Mouse (Mus musculus) midbrain, embryonic 14.5 days (tissue): ENCODE results near the gene Fgfr2. TPM values are rescaled to one million over a fixed set of nuclear protein-coding genes. Genes with fewer than 3 reads are reported as not detected.

Experiments
- ATAC-seq: fragments of 200-750 bp; cut with Nextera tagmentation; 2 replicates; pipeline ENCODE4 v1.8.0; 2017; ENCODE audit warnings: moderate number of reproducible peaks, moderate library complexity; ENCODE audit not compliant: low FRiP score, low TSS enrichment
- DNase-seq: peaks from one replicate; pipeline ENCODE4 v3.0.0-alpha.2; 2015
- H3K27ac ChIP-seq: fragments of 300-500 bp; sonication (generic); replicated peaks from 2 replicates; pipeline ENCODE4 v1.5.1; 2014; ENCODE audit warnings: mild to moderate bottlenecking, low read depth, low read length, moderate library complexity
- H3K27me3 ChIP-seq: fragments of 300-500 bp; sonication (generic); 2 replicates; pipeline ENCODE4 v1.6.1; 2014; ENCODE audit warnings: low read length, control low read depth, mixed read lengths; ENCODE audit not compliant: control insufficient read depth, insufficient read depth
- H3K36me3 ChIP-seq: fragments of 300-500 bp; sonication (generic); 2 replicates; pipeline ENCODE4 v1.6.1; 2014; ENCODE audit warnings: low read length, control low read depth; ENCODE audit not compliant: control insufficient read depth, insufficient read depth
- H3K4me1 ChIP-seq: fragments of 300-500 bp; sonication (generic); 2 replicates; pipeline ENCODE4 v1.6.1; 2014; ENCODE audit warnings: mild to moderate bottlenecking, antibody characterized with exemption, low read length, control low read depth; ENCODE audit not compliant: control insufficient read depth, insufficient read depth
- H3K4me2 ChIP-seq: fragments of 300-500 bp; sonication (generic); 2 replicates; pipeline ENCODE4 v1.6.1; 2014; ENCODE audit warnings: mild to moderate bottlenecking, low read length, moderate library complexity
- H3K4me3 ChIP-seq: fragments of 300-500 bp; sonication (generic); replicated peaks from 2 replicates; pipeline ENCODE4 v1.5.1; 2014; ENCODE audit warnings: low read depth, low read length
- H3K9ac ChIP-seq: fragments of 300-500 bp; sonication (generic); replicated peaks from 2 replicates; pipeline ENCODE4 v1.6.1; 2014; ENCODE audit warnings: mild to moderate bottlenecking, low read length, moderate library complexity
- H3K9me3 ChIP-seq: fragments of 300-500 bp; sonication (generic); 2 replicates; pipeline ENCODE4 v1.6.1; 2016; ENCODE audit warnings: low read length, control low read depth, mixed read lengths; ENCODE audit not compliant: control insufficient read depth
- WGBS: fragments of 180-500 bp; shearing (Covaris S2); extraction: QIAGEN DNeasy Blood & Tissue Kit; methylation state at CpG from one replicate; pipeline ENCODE4 v1.1.7; 2014; 5-methylcytosine and 5-hydroxymethylcytosine counted together
- polyA plus RNA-seq: library from polyadenylated mRNA; unstranded; fragments of >200 nt; fragmentation: Nextera tagmentation; extraction: Ambion mirVana; gene quantifications from 2 replicates; pipeline ENCODE4 v1.2.1, GENCODE M21; 2014

Gene Fgfr2
- polyA plus RNA-seq, 1 experiment from 2014 or later: 28.1 TPM

GRCm38 (mm10) chr7:130695669-130696338, 2427.3 kb downstream of the Fgfr2 start:
- DNase-seq (no peak), ATAC-seq (no peak)
- no peaks in the 10 kb centered on the region for H3K9me3 ChIP-seq
- H3K36me3 ChIP-seq: 0 out of 2 replicates have a peak, but pooled peaks cover under 1% of the 10 kb centered on the region
- H3K27ac ChIP-seq: 0 out of 2 replicates have a peak overlapping the region, but pooled peaks have one; percentile 20
- peak overlapping the region; percentile 93; the same call in 1 of the 2 replicates for H3K4me3 ChIP-seq
- H3K9ac ChIP-seq: peak overlapping the region; percentile 36; the same call in 1 of the 2 replicates
- H3K4me2 ChIP-seq: peak overlapping the region; percentile 75
- H3K27me3 ChIP-seq: no peaks in the 10 kb centered on the region
- H3K4me1 ChIP-seq: peaks cover 47% of the 10 kb centered on the region
- 67% methylated on average over 13 of the region's 13 CpGs for WGBS

- Histone ChIP-seq H3K27me3 (no peaks in the 10 kb centered on the region), H3K36me3 (no peaks in the 10 kb centered on the region), H3K4me3 (peak overlapping the region; percentile 93), H3K4me2 (peak overlapping the region; percentile 75), H3K27ac (peak overlapping the region; percentile 99), H3K9me3 (no peaks in the 10 kb centered on the region), H3K4me1 (peaks cover 47% of the 10 kb centered on the region), H3K9ac (peak overlapping the region; percentile 99)
- DNase-seq (peak; percentile 75), ATAC-seq (0 out of 2 replicates have a peak, but pooled peaks have one; percentile 8)
- WGBS: 8% methylated on average over 11 of the region's 11 CpGs
These were observed 2429.4 kb downstream of the Fgfr2 start for GRCm38 (mm10) chr7:130693800-130694193.

GRCm38 (mm10) chr7:130692943-130693799, 2430.0 kb downstream of the Fgfr2 start:
- Histone ChIP-seq H3K27ac (peak overlapping the region; percentile 99), H3K4me3 (peak overlapping the region; percentile 93), H3K4me1 (peaks cover 44% of the 10 kb centered on the region), H3K9me3 (no peaks in the 10 kb centered on the region), H3K4me2 (peak overlapping the region; percentile 75), H3K36me3 (no peaks in the 10 kb centered on the region), H3K27me3 (no peaks in the 10 kb centered on the region), H3K9ac (peak overlapping the region; percentile 99)
- DNase-seq (peak; percentile 78), ATAC-seq (peak; percentile 61)
- WGBS: under 1% methylated on average over 19 of the region's 19 CpGs

- peak overlapping the region; percentile 99 for H3K27ac ChIP-seq
- under 1% methylated on average over 39 of the region's 39 CpGs for WGBS
- H3K4me3 ChIP-seq: peak overlapping the region; percentile 93
- peak overlapping the region; percentile 75 for H3K4me2 ChIP-seq
- H3K36me3 ChIP-seq: no peaks in the 10 kb centered on the region
- H3K4me1 ChIP-seq: peaks cover 40% of the 10 kb centered on the region
- H3K9ac ChIP-seq: peak overlapping the region; percentile 99
- no peaks in the 10 kb centered on the region for H3K27me3 ChIP-seq
- ATAC-seq (peak; percentile 90), DNase-seq (peak; percentile 94)
- H3K9me3 ChIP-seq: no peaks in the 10 kb centered on the region
These were observed 2430.7 kb downstream of the Fgfr2 start for GRCm38 (mm10) chr7:130692392-130692942.

GRCm38 (mm10) chr7:130691931-130692330, 2431.2 kb downstream of the Fgfr2 start:
- H3K27ac ChIP-seq: peak overlapping the region; percentile 99
- no peaks in the 10 kb centered on the region for H3K27me3 ChIP-seq
- peak overlapping the region; percentile 93 for H3K4me3 ChIP-seq
- DNase-seq (no peak), ATAC-seq (0 out of 2 replicates have a peak, but pooled peaks have one; percentile 1)
- peak overlapping the region; percentile 99; the same call in 1 of the 2 replicates for H3K9ac ChIP-seq
- WGBS: 37% methylated on average over 2 of the region's 2 CpGs
- peaks cover 35% of the 10 kb centered on the region for H3K4me1 ChIP-seq
- H3K36me3 ChIP-seq: no peaks in the 10 kb centered on the region
- H3K9me3 ChIP-seq: no peaks in the 10 kb centered on the region
- peak overlapping the region; percentile 75 for H3K4me2 ChIP-seq

- Histone ChIP-seq H3K9ac (no peak overlapping the region), H3K27ac (no peak overlapping the region), H3K27me3 (no peaks in the 10 kb centered on the region), H3K9me3 (no peaks in the 10 kb centered on the region), H3K4me2 (no peak overlapping the region), H3K36me3 (no peaks in the 10 kb centered on the region), H3K4me1 (peaks cover 24% of the 10 kb centered on the region), H3K4me3 (no peak overlapping the region)
- ATAC-seq (no peak), DNase-seq (no peak)
- WGBS: 84% methylated on average over 6 of the region's 6 CpGs
These were observed 2432.3 kb downstream of the Fgfr2 start for GRCm38 (mm10) chr7:130690869-130691268.

- ATAC-seq (no peak), DNase-seq (no peak)
- Histone ChIP-seq H3K27ac (no peak overlapping the region), H3K9me3 (no peaks in the 10 kb centered on the region), H3K4me1 (0 out of 2 replicates have a peak, but pooled peaks cover 5% of the 10 kb centered on the region), H3K36me3 (no peaks in the 10 kb centered on the region), H3K9ac (no peak overlapping the region), H3K4me2 (no peak overlapping the region), H3K4me3 (no peak overlapping the region), H3K27me3 (no peaks in the 10 kb centered on the region)
- 79% methylated on average over 4 of the region's 4 CpGs for WGBS
These were observed 2434.5 kb downstream of the Fgfr2 start for GRCm38 (mm10) chr7:130688601-130689000.

GRCm38 (mm10) chr7:130681798-130682197, 2441.4 kb downstream of the Fgfr2 start:
- Histone ChIP-seq H3K4me2 (no peak overlapping the region), H3K27ac (no peak overlapping the region), H3K9me3 (no peaks in the 10 kb centered on the region), H3K4me3 (no peak overlapping the region), H3K36me3 (no peaks in the 10 kb centered on the region), H3K4me1 (0 out of 2 replicates have a peak, but pooled peaks cover 5% of the 10 kb centered on the region), H3K9ac (no peak overlapping the region), H3K27me3 (no peaks in the 10 kb centered on the region)
- ATAC-seq (no peak), DNase-seq (peak; percentile 56)
- 79% methylated on average over 4 of the region's 4 CpGs for WGBS
